Mouse (Mus musculus) bone marrow, adult 2 months (tissue): Measurements from ENCODE around the gene Gm47995. TPM values are rescaled to one million over a fixed set of nuclear protein-coding genes. Genes with fewer than 3 reads are reported as not detected.
"Not testable (repeated sequence)": the region's sequence is repeated elsewhere in the genome, so short reads cannot be mapped to it uniquely, and the experiment has no call there.

Experiments used
- H3K27ac ChIP-seq: fragments of 200-500 bp; 2 replicates; pipeline ENCODE4 v1.5.1; 2012; ENCODE audit warnings: low read depth, mild to moderate bottlenecking, control low read depth, inconsistent platforms, low read length; ENCODE audit not compliant: control insufficient read depth, poor library complexity, insufficient read depth
- H3K4me1 ChIP-seq: fragments of 200-500 bp; 2 replicates; pipeline ENCODE4 v1.6.1; 2011; ENCODE audit warnings: low read length; ENCODE audit not compliant: control insufficient read depth, insufficient read depth
- H3K4me3 ChIP-seq: fragments of 200-500 bp; replicated peaks from 2 replicates; pipeline ENCODE3; 2011; ENCODE audit warnings: mild to moderate bottlenecking, low read depth, low read length, control low read depth; ENCODE audit not compliant: control insufficient read depth
- CTCF ChIP-seq: fragments of 200-500 bp; IDR thresholded peaks from 2 replicates; pipeline ENCODE4 v1.5.1; 2011; ENCODE audit warnings: low read length, control low read depth; ENCODE audit not compliant: control insufficient read depth, insufficient read depth
- POLR2A ChIP-seq: fragments of 200-500 bp; IDR thresholded peaks from 2 replicates; pipeline ENCODE4 v1.6.1; 2011; ENCODE audit warnings: low read depth, mild to moderate bottlenecking, control low read depth, low read length, borderline replicate concordance; ENCODE audit not compliant: control insufficient read depth
- WGBS: fragments of 180-500 bp; shearing (Covaris S2); methylation state at CpG from one replicate; pipeline ENCODE4 v1.1.7; 2018; 5-methylcytosine and 5-hydroxymethylcytosine counted together
- polyA plus RNA-seq: library from polyadenylated mRNA; stranded (reverse); fragments of >200 nt; gene quantifications from 2 replicates; pipeline ENCODE4 v1.2.4, GENCODE M21; 2011; ENCODE audit warnings: low replicate concordance; ENCODE audit not compliant: missing spikeins, insufficient read depth, insufficient read length

The Gm47995 gene
- polyA plus RNA-seq, 1 experiment, result not detected

- TF ChIP-seq CTCF (no peak), POLR2A (no peak)
Observed at GRCm38 (mm10) chr1:151188469-151188868, 9.8 kb upstream of the Gm47995 start.

DNA sequence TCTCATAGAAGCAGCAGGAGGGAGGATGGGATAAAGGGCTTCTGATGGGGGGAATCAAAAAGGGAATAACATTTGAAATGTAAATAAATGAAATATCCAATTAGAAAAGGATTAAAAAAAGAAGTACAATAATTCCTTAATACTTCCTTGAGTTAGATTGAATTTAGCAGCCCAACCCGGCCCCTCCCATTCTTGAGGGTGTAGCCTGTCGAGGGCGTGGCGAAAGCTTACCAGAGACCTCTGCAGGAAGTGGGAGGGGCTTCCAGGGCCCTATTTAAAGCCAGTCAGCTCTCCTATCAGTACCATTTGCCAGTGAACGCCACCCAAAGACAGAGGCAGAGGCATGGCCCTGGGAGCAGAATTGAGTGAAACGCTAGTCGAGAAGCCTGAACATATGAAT, 6.2 kb upstream of the Gm47995 start, which contains the start of gene Gm8947:
TSS of gene Gm8947 (plus strand) at position 302 of the 400 bp plus-strand sequence.
- not testable (repeated sequence) for H3K4me3 ChIP-seq, H3K27ac ChIP-seq, H3K4me1 ChIP-seq
- no CpG with 5 or more reads among the region's 7 CpGs for WGBS

More at GRCm38 (mm10) chr1:151188469-151188868, 9.8 kb upstream of the Gm47995 start:
- WGBS, result 78% methylated on average over 4 of the region's 4 CpGs
- H3K4me3 ChIP-seq, result no peak overlapping the region
- no peaks in the 10 kb centered on the region for H3K4me1 ChIP-seq
- H3K27ac ChIP-seq, result no peak overlapping the region

- WGBS, result 93% methylated on average over 15 of the region's 15 CpGs
- H3K4me3 ChIP-seq, H3K4me1 ChIP-seq, H3K27ac ChIP-seq: not testable (repeated sequence)
Observed at GRCm38 (mm10) chr1:151192739-151193138, 5.5 kb upstream of the Gm47995 start.

- H3K4me3 ChIP-seq, H3K27ac ChIP-seq, H3K4me1 ChIP-seq: not testable (repeated sequence)
- WGBS, result 85% methylated on average over 4 of the region's 4 CpGs
Observed at GRCm38 (mm10) chr1:151195986-151196385, 2.3 kb upstream of the Gm47995 start.

DNA sequence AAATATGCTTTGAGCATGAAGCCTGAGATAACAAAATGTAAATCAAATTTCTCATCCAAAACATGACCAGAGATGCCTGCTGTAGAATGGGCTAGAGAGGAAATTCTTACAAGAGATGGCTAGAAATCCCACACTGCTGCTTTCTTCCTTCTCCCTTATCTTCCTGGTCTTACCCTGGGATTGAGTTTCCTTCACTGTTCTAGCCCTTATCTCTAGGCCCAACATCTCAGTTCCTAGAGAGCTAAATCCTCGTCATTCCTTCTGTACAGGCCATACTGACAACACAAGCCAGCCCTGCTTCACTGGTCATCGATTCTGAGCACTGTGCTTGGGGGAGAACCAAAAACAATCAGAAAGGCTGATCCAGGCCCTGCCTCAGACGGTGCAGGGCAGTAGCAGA, 1.6 kb upstream of the Gm47995 start:
- H3K4me3 ChIP-seq, H3K4me1 ChIP-seq, H3K27ac ChIP-seq: not testable (repeated sequence)
- 78% methylated on average over 3 of the region's 3 CpGs for WGBS

DNA sequence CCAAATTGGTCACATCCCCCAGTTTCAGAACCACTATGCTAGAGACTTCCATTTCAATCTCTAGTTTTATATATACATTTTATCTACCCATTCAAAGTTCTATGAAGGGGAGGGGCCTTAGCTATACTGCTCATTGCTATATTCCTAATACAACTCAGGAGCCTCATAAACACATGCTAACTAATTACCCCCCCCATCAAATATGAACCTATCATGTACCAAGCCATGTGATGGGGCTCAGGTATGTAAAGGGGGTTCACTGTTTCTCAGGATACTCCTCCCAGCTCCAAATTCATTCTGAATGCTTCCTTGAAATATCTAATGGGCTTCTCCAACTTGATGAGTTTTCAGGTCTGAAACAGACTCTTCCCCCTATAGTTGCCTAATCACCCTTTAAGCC, 2.4 kb downstream of the Gm47995 start:
- H3K27ac ChIP-seq, H3K4me3 ChIP-seq, H3K4me1 ChIP-seq: not testable (repeated sequence)

DNA sequence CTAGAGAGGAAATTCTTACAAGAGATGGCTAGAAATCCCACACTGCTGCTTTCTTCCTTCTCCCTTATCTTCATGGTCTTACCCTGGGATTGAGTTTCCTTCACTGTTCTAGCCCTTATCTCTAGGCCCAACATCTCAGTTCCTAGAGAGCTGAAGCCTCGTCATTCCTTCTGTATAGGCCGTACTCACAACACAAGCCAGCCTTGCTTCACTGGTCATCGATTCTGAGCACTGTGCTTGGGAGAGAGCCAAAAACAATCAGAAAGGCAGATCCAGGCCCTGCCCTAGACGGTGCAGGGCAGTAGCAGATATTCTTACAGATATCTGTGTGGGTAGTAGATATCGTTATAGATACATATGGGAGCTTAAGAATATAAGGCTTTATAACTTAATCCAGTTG, 4.5 kb downstream of the Gm47995 start:
- not testable (repeated sequence) for H3K27ac ChIP-seq, H3K4me1 ChIP-seq, H3K4me3 ChIP-seq
- 63% methylated on average over 4 of the region's 5 CpGs for WGBS

GRCm38 (mm10) chr1:151203818-151204217, 5.6 kb downstream of the Gm47995 start, which contains the start of gene 3110040M04Rik:
Gene 3110040M04Rik (plus strand): TSS chr1:151204121.
- H3K27ac ChIP-seq, H3K4me1 ChIP-seq, H3K4me3 ChIP-seq: not testable (repeated sequence)
- no CpG with 5 or more reads among the region's 6 CpGs for WGBS

DNA sequence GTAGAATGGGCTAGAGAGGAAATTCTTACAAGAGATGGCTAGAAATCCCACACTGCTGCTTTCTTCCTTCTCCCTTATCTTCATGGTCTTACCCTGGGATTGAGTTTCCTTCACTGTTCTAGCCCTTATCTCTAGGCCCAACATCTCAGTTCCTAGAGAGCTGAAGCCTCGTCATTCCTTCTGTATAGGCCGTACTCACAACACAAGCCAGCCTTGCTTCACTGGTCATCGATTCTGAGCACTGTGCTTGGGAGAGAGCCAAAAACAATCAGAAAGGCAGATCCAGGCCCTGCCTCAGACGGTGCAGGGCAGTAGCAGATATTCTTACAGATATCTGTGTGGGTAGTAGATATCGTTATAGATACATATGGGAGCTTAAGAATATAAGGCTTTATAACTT, 10.2 kb downstream of the Gm47995 start:
- WGBS, result 76% methylated on average over 4 of the region's 5 CpGs

DNA sequence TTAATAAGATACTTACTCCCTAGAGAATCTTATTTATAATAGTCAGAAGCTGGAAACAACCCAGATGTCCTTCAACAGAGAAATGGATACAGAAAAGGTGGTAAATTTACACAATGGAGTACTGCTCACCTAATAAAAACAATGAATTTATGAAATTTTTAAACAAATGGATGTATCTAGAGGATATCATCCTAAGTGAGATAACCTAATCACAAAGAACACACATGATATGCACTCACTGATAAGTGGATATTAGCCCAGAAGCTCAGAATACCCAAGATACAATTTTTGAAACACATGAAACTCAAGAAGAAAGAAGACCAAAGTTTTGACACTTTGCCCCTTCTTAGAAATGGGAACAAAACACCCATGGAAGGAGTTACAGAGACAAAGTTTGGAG, 10.7 kb downstream of the Gm47995 start:
- not testable (repeated sequence) for H3K4me1 ChIP-seq, H3K27ac ChIP-seq, H3K4me3 ChIP-seq

More for the DNA sequence above, 10.2 kb downstream of the Gm47995 start:
- H3K27ac ChIP-seq, H3K4me1 ChIP-seq, H3K4me3 ChIP-seq: not testable (repeated sequence)

DNA sequence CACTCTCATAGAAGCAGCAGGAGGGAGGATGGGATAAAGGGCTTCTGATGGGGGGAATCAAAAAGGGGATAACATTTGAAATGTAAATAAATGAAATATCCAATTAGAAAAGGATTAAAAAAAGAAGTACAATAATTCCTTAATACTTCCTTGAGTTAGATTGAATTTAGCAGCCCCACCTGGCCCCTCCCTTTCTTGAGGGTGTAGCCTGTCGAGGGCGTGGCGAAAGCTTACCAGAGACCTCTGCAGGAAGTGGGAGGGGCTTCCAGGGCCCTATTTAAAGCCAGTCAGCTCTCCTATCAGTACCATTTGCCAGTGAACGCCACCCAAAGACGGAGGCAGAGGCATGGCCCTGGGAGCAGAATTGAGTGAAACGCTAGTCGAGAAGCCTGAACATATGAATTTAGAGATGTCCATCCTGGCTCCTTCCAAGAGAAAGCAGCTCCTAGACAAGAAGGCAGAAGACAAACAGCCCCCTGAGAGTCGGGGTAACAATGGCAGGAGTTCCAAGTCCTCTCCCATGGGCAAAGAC, 11.6 kb downstream of the Gm47995 start, which contains the start of gene Gm47996:
TSS of gene Gm47996 (plus strand) at position 308 of the 532 bp plus-strand sequence.
- WGBS, result 76% methylated on average over 4 of the region's 8 CpGs
- H3K27ac ChIP-seq, H3K4me3 ChIP-seq, H3K4me1 ChIP-seq: not testable (repeated sequence)

DNA sequence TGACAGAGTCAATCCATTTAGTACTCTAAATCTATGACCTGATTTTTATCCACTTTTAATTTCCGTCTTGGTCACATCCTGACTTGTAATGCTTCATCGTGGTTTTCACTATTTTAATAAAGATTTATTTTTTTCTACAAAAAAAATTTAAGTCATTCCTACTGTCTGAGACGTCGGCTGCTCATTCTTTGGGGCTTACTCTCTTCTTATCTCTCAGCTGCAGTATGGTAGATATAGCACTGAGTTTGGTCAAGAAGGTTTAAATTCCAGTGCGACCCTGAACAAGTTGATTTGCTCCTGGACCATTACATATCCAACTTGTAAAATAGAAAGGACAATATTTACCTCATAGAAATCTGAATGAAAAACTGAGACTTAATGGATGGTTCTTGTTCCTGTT, 13.4 kb downstream of the Gm47995 start:
- not testable (repeated sequence) for H3K4me1 ChIP-seq, H3K4me3 ChIP-seq, H3K27ac ChIP-seq
- WGBS, result 62% methylated on average over 5 of the region's 5 CpGs
